Mouse (Mus musculus) ES-Bruce4 (cell line): ENCODE measurements at regions not wholly inside any gene's neighbourhood (a gene's known extent, or its start where the extent isn't known, plus 50 kb on each side); places are given as distances from the start of the nearest gene placed in this dataset.

Experiments used
- H3K27ac ChIP-seq: 2 replicates; pipeline ENCODE4 v1.5.1; 2012; ENCODE audit warnings: low read length, inconsistent platforms; ENCODE audit not compliant: insufficient read depth
- H3K27me3 ChIP-seq: 2 replicates; pipeline ENCODE4 v1.6.1; 2012; ENCODE audit warnings: mild to moderate bottlenecking, low read length, inconsistent platforms; ENCODE audit not compliant: control insufficient read depth, poor library complexity, insufficient read depth, severe bottlenecking
- H3K36me3 ChIP-seq: 2 replicates; pipeline ENCODE4 v1.6.1; 2012; ENCODE audit warnings: inconsistent platforms, mild to moderate bottlenecking, low read length, moderate library complexity; ENCODE audit not compliant: control insufficient read depth, poor library complexity, insufficient read depth, severe bottlenecking
- H3K4me1 ChIP-seq: one replicate; pipeline ENCODE4 v1.8.1; 2011; ENCODE audit warnings: low read length; ENCODE audit not compliant: control insufficient read depth, insufficient read depth
- H3K4me3 ChIP-seq: 2 replicates; pipeline ENCODE4 v1.5.1; 2011; ENCODE audit warnings: low read depth, mild to moderate bottlenecking, low read length
- H3K9ac ChIP-seq: 2 replicates; pipeline ENCODE4 v1.6.1; 2012; ENCODE audit warnings: low read depth, mild to moderate bottlenecking, inconsistent platforms; ENCODE audit not compliant: poor library complexity, severe bottlenecking
- H3K9me3 ChIP-seq: replicated peaks from 2 replicates; pipeline ENCODE4 v1.6.1; 2012; ENCODE audit warnings: mild to moderate bottlenecking, low read length, inconsistent platforms; ENCODE audit not compliant: control insufficient read depth, poor library complexity, insufficient read depth, severe bottlenecking
- CTCF ChIP-seq: IDR thresholded peaks from one replicate; pipeline ENCODE4 v1.8.1; 2011; ENCODE audit warnings: low read depth, low read length
- EP300 ChIP-seq: IDR thresholded peaks from 2 replicates; pipeline ENCODE4 v1.6.1; 2011; ENCODE audit warnings: low read depth, low read length; ENCODE audit not compliant: insufficient read depth
- POLR2A ChIP-seq: IDR thresholded peaks from one replicate; pipeline ENCODE4 v1.8.1; 2011; ENCODE audit warnings: low read length; ENCODE audit not compliant: insufficient read depth

- H3K27ac ChIP-seq = no peak overlapping the region
These were observed 161.4 kb upstream of the Tnp1 start for GRCm38 (mm10) chr1:73177076-73177475.

DNA sequence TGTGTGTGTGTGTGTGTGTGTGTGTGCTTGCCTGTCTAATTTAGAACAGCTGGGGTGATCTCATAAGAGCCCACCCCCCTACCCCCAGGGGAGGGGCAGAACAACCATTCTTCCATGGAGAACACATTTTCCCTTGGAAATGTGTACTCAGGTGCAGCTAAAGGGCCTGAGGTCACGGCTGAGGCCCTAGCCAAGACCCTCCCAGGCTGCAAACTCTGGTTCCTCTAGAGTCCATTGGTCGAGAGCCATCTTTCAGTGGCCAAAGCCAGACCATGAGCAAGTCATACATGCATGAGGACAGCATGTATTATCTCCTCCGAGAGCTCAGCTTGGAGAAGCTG, 154.9 kb upstream of the Tnp1 start:
- H3K36me3 ChIP-seq = no peaks in the 10 kb centered on the region
- H3K9me3 ChIP-seq = no peaks in the 10 kb centered on the region
- no peaks in the 10 kb centered on the region for H3K4me1 ChIP-seq
- H3K4me3 ChIP-seq = no peak overlapping the region
- H3K27me3 ChIP-seq = no peaks in the 10 kb centered on the region
- no peak overlapping the region for H3K27ac ChIP-seq
- no peak for TF ChIP-seq CTCF
- TF ChIP-seq EP300 = no peak
- no peak for TF ChIP-seq POLR2A
- no peak overlapping the region for H3K9ac ChIP-seq

More at GRCm38 (mm10) chr1:73177076-73177475, 161.4 kb upstream of the Tnp1 start:
- Histone ChIP-seq H3K36me3 (no peaks in the 10 kb centered on the region), H3K9me3 (no peaks in the 10 kb centered on the region), H3K27me3 (no peaks in the 10 kb centered on the region), H3K4me1 (no peaks in the 10 kb centered on the region), H3K9ac (no peak overlapping the region), H3K4me3 (no peak overlapping the region)
- TF ChIP-seq EP300 (no peak), CTCF (no peak), POLR2A (no peak)

DNA sequence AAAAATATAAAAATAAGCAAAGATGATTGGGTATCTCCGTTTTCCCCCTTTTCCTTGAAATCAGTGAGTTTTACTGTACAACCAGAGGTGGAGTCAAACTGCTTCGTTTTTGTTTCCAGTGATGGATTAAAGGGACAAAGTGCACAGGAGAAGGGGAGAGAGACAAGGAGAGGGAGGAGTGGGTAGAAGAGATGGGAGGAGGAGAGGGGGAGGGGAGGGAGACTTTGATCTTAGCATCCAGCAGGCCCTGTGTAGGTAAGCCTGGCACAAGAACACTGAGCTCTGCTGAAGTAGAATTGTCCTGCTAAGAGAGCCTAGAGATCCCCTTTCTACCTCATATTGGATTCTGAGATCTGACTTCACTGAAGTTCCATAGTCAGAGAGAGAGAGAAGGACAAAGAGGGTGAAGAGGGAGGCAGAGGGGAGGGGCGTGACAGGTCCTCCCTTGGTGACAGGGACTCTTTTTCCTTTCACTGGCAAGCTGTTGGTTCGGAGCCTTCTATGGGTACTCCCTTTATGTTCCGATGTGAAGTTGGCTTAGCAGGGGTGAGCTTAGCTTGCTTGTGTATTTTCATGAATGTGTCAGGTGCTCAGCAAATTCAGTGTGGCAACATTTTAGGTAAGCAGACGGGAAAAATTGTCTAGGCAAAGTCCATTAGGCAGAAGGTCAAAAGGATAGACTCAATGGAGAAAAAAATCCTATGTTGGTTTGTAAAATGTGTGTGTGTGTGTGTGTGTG, 154.4 kb upstream of the Tnp1 start:
- no peak overlapping the region for H3K27ac ChIP-seq
- no peaks in the 10 kb centered on the region for H3K27me3 ChIP-seq
- no peaks in the 10 kb centered on the region for H3K4me1 ChIP-seq
- TF ChIP-seq CTCF = no peak
- TF ChIP-seq EP300 = no peak
- no peaks in the 10 kb centered on the region for H3K36me3 ChIP-seq
- H3K9me3 ChIP-seq = no peaks in the 10 kb centered on the region
- H3K4me3 ChIP-seq = no peak overlapping the region
- no peak overlapping the region for H3K9ac ChIP-seq

DNA sequence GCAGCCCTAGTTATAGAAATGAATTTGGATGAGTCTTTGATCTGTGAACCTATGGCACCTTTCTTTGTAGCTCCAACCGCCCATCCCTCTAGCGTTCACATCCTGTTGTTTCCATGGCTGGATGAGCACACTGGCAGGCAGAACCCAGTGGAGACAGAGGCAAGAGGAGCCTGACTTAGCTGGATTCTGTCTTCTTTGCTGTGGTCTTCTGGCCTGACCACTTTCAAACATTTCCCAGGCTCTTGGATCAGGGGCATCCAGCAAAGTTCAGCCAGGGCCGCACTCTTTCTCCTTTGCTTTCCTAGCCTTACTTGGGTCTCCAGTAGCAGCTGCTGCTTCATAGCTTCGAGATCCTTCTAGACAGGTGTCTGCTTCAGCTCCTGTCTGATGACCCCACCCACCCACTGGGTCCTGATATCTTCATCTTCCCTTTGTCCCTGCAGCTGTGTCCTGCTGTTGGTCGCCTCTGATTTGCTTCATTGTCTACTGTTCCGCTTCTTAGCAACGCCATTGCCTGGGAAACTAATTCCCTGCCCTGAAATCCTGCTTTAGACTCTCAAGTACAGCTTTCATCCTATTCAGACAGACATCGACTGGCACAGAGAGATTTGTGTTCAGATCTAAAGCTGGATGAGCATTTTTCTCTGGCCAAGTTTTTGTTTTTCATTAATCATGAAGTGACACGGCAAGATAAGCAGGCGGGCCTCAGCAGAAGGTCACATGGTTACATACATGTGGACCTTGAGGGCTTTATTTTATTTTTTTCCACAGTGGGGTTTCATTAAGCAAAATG, 153.6 kb upstream of the Tnp1 start:
- TF ChIP-seq EP300 = no peak
- no peak for TF ChIP-seq POLR2A
- no peak for TF ChIP-seq CTCF
- Histone ChIP-seq H3K4me1 (no peaks in the 10 kb centered on the region), H3K27ac (no peak overlapping the region), H3K4me3 (no peak overlapping the region), H3K9me3 (no peaks in the 10 kb centered on the region), H3K36me3 (no peaks in the 10 kb centered on the region), H3K9ac (no peak overlapping the region), H3K27me3 (no peaks in the 10 kb centered on the region)

DNA sequence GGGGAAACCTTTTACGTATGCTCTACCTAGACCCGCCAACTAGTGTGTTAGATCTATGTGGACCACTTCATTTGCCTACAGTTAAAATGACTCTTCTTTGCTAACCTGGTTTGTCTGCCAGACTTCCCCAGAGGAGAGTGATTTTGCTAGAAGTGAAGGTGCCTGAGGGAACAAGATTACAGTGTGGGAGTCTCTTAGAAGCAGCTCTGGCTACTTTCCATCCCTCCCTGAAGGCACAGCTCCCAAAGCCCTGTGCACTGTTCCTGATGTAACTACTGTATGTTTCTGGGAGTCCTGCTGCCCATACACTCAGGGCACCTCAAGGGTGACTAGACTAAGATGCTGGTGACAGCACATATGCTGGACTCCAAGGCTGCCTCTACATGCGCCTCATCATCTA, 144.5 kb upstream of the Tnp1 start:
- Histone ChIP-seq H3K27me3 (no peaks in the 10 kb centered on the region), H3K9ac (no peak overlapping the region), H3K9me3 (no peaks in the 10 kb centered on the region; the same call in 1 of the 2 replicates), H3K27ac (no peak overlapping the region), H3K4me1 (no peaks in the 10 kb centered on the region), H3K36me3 (no peaks in the 10 kb centered on the region), H3K4me3 (no peak overlapping the region)
- no peak for TF ChIP-seq POLR2A
- TF ChIP-seq EP300 = no peak
- TF ChIP-seq CTCF = no peak

GRCm38 (mm10) chr1:73159405-73159976, 143.8 kb upstream of the Tnp1 start:
- no peaks in the 10 kb centered on the region; the same call in 1 of the 2 replicates for H3K9me3 ChIP-seq
- TF ChIP-seq POLR2A (no peak), CTCF (no peak), EP300 (no peak)
- no peaks in the 10 kb centered on the region for H3K27me3 ChIP-seq
- H3K27ac ChIP-seq = no peak overlapping the region
- H3K4me3 ChIP-seq = no peak overlapping the region
- no peak overlapping the region for H3K9ac ChIP-seq
- H3K4me1 ChIP-seq = no peaks in the 10 kb centered on the region
- no peaks in the 10 kb centered on the region for H3K36me3 ChIP-seq
